Mouse (Mus musculus): ENCODE measurements at regions not wholly inside any gene's neighbourhood (a gene's known extent, or its start where the extent isn't known, plus 50 kb on each side); places are given as distances from the start of the nearest gene placed in this dataset.

DNA sequence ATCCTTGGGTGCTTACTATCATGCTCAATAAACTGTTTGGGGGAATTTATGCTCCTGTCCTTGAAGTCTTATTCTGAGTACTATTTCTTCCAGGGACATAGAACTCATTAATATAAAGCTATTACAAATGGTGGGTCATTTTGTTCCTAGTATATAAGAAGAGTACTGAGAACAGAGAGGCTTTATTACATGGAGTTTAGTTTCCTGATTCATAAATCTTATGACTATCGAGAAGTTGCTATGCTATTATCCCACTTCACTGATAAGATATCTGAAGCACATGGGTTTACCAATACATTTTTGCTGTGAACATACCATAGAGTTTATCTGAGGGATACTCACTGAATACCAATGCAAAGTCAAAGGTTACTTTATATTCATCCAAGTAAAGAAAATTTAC, 399.5 kb downstream of the Osr1 start:
- H3K36me3 ChIP-seq (ENCODE audit: control insufficient read depth, insufficient read depth, low read length, poor library complexity, severe bottlenecking) = no peaks in the 10 kb centered on the region
- H3K9ac ChIP-seq (ENCODE audit: insufficient read depth, low read depth, low read length, poor library complexity, severe bottlenecking) = no peak overlapping the region
- DNase-seq (ENCODE audit: low read depth, low spot score) = no peak
- no peaks in the 10 kb centered on the region for H3K9me3 ChIP-seq (ENCODE audit: control insufficient read depth, insufficient read depth, low read depth, low read length)
- no peak overlapping the region for H3K27ac ChIP-seq (ENCODE audit: insufficient read depth, low read depth, low read length, poor library complexity, severe bottlenecking)
- in situ Hi-C loops (cut with MboI; ENCODE audit: low sequenced_read_pairs in 2 of 2, unreplicated experiment in 2 of 2) = no loop called here
- H3K4me3 ChIP-seq (ENCODE audit: insufficient read depth in 1 of 2, low read depth in 1 of 2, low read length in 2 of 2, poor library complexity in 1 of 2, severe bottlenecking in 1 of 2) = no peak overlapping the region
- H3K4me1 ChIP-seq (ENCODE audit: control insufficient read depth in 2 of 2, insufficient read depth in 2 of 2, low read length in 2 of 2, poor library complexity in 1 of 2) = no peaks in the 10 kb centered on the region
- TF ChIP-seq ZNF384 (IDR thresholded peaks at IDR 0.05; ENCODE audit: low read depth, low read length) = no peak
- TF ChIP-seq CHD2 (IDR thresholded peaks at IDR 0.05; ENCODE audit: low read depth, low read length) = no peak
- no peak for TF ChIP-seq HCFC1 (IDR thresholded peaks at IDR 0.05; ENCODE audit: borderline replicate concordance, insufficient read depth, low read length)

DNA sequence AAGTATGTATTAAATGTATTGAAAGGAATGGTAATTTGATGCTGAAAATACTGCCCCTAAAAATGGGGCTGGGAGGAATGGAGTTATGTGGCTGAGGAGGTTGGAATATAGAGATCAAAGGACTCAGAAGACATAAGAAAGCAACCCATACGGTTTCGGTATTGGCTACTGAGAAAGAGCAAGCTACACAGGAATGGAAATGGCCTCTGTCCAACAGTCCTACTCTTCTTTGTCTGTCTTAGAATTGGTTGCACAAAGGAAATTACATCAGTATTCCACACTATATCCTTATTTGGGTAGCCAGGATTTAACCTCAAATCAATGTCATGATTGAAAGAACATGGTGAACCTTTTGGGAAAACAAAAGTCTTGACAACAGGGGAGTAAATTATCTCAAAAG, 399.0 kb upstream of the Nt5c1b start:
- no peak overlapping the region for H3K4me3 ChIP-seq (ENCODE audit: insufficient read depth in 1 of 2, low read depth in 1 of 2, low read length in 2 of 2, poor library complexity in 1 of 2, severe bottlenecking in 1 of 2)
- no peaks in the 10 kb centered on the region for H3K4me1 ChIP-seq (ENCODE audit: control insufficient read depth in 2 of 2, insufficient read depth in 2 of 2, low read length in 2 of 2, poor library complexity in 1 of 2)
- no peak for DNase-seq (ENCODE audit: low read depth, low spot score)
- in situ Hi-C loops (cut with MboI; ENCODE audit: low sequenced_read_pairs in 2 of 2, unreplicated experiment in 2 of 2) = no loop called here
- H3K27ac ChIP-seq (ENCODE audit: insufficient read depth, low read depth, low read length, poor library complexity, severe bottlenecking) = no peak overlapping the region
- TF ChIP-seq HCFC1 (IDR thresholded peaks at IDR 0.05; ENCODE audit: borderline replicate concordance, insufficient read depth, low read length) = no peak
- no peak for TF ChIP-seq ZNF384 (IDR thresholded peaks at IDR 0.05; ENCODE audit: low read depth, low read length)
- no peak for TF ChIP-seq ZC3H11A (IDR thresholded peaks at IDR 0.05; ENCODE audit: borderline replicate concordance, low read depth, low read length)
- no peak for TF ChIP-seq CHD2 (IDR thresholded peaks at IDR 0.05; ENCODE audit: low read depth, low read length)
- no peak for TF ChIP-seq MAFK (IDR thresholded peaks at IDR 0.05; ENCODE audit: insufficient read depth, low read depth, low read length)
- H3K9me3 ChIP-seq (ENCODE audit: control insufficient read depth, insufficient read depth, low read depth, low read length) = no peaks in the 10 kb centered on the region
- H3K9ac ChIP-seq (ENCODE audit: insufficient read depth, low read depth, low read length, poor library complexity, severe bottlenecking) = no peak overlapping the region
- H3K36me3 ChIP-seq (ENCODE audit: control insufficient read depth, insufficient read depth, low read length, poor library complexity, severe bottlenecking) = no peaks in the 10 kb centered on the region

DNA sequence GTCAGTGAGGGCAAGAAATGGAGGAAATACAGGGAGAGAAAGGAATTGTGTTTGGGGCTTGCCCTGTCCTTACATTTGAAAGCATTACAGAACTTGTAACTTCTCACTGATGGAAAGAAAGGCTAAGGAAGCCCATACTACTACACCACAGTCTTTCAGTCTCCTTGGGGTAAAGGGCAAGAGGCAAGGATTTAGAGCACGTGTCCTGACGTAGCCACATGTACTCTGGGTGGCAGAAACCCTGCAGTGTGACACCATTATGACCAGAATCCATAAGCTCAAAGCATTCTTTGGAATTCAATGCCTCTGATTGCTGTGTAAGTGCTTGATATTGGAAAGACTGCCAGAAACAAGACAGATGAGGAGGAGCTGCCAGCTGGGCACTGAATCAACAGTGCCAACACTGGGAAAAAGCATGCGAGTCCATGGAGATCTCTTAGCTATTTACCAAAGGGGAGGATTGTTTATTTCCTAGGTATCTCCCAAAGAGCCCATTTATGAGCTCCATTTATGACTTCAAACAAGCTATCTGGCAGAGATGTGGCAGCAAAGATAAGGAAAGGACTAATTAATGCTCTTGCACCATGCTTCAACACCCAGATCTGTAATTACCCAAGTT, 391.2 kb upstream of the Nt5c1b start:
- Histone ChIP-seq H3K27ac (ENCODE audit: insufficient read depth, low read depth, low read length, poor library complexity, severe bottlenecking) (no peak overlapping the region), H3K9ac (ENCODE audit: insufficient read depth, low read depth, low read length, poor library complexity, severe bottlenecking) (no peak overlapping the region), H3K4me3 (ENCODE audit: insufficient read depth in 1 of 2, low read depth in 1 of 2, low read length in 2 of 2, poor library complexity in 1 of 2, severe bottlenecking in 1 of 2) (no peak overlapping the region), H3K9me3 (ENCODE audit: control insufficient read depth, insufficient read depth, low read depth, low read length) (no peaks in the 10 kb centered on the region), H3K4me1 (ENCODE audit: control insufficient read depth in 2 of 2, insufficient read depth in 2 of 2, low read length in 2 of 2, poor library complexity in 1 of 2) (no peaks in the 10 kb centered on the region), H3K36me3 (ENCODE audit: control insufficient read depth, insufficient read depth, low read length, poor library complexity, severe bottlenecking) (no peaks in the 10 kb centered on the region)
- TF ChIP-seq MAFK (IDR thresholded peaks at IDR 0.05; ENCODE audit: insufficient read depth, low read depth, low read length) = no peak
- TF ChIP-seq ZNF384 (IDR thresholded peaks at IDR 0.05; ENCODE audit: low read depth, low read length) = no peak
- no peak for TF ChIP-seq ZC3H11A (IDR thresholded peaks at IDR 0.05; ENCODE audit: borderline replicate concordance, low read depth, low read length)
- TF ChIP-seq CHD2 (IDR thresholded peaks at IDR 0.05; ENCODE audit: low read depth, low read length) = no peak
- no peak for TF ChIP-seq HCFC1 (IDR thresholded peaks at IDR 0.05; ENCODE audit: borderline replicate concordance, insufficient read depth, low read length)
- in situ Hi-C loops (cut with MboI; ENCODE audit: low sequenced_read_pairs in 2 of 2, unreplicated experiment in 2 of 2) = no loop called here
- DNase-seq (ENCODE audit: low read depth, low spot score) = no peak

DNA sequence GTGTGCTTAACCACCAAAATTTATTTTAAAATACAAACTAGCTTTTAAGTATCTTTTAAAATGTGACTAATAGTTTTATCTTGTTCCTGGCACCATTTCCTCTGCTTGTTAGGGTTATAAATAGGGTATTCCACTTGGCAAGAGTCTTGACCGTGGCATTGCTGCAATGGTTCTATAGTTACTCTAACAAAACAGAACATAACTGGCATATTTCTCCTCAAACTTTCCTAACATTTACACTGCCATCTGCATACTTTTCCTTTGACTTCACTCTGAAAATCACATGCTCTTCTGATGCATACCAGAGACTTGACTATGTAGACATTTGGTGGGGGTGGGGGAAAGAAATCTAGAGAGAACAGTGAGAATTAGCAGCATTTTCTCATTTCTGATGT, 390.7 kb upstream of the Nt5c1b start:
- no peak overlapping the region for H3K4me3 ChIP-seq (ENCODE audit: insufficient read depth in 1 of 2, low read depth in 1 of 2, low read length in 2 of 2, poor library complexity in 1 of 2, severe bottlenecking in 1 of 2)
- no peaks in the 10 kb centered on the region for H3K4me1 ChIP-seq (ENCODE audit: control insufficient read depth in 2 of 2, insufficient read depth in 2 of 2, low read length in 2 of 2, poor library complexity in 1 of 2)
- no peak for DNase-seq (ENCODE audit: low read depth, low spot score)
- H3K9ac ChIP-seq (ENCODE audit: insufficient read depth, low read depth, low read length, poor library complexity, severe bottlenecking) = no peak overlapping the region
- in situ Hi-C loops (cut with MboI; ENCODE audit: low sequenced_read_pairs in 2 of 2, unreplicated experiment in 2 of 2) = no loop called here
- H3K9me3 ChIP-seq (ENCODE audit: control insufficient read depth, insufficient read depth, low read depth, low read length) = no peaks in the 10 kb centered on the region
- H3K27ac ChIP-seq (ENCODE audit: insufficient read depth, low read depth, low read length, poor library complexity, severe bottlenecking) = no peak overlapping the region
- TF ChIP-seq HCFC1 (IDR thresholded peaks at IDR 0.05; ENCODE audit: borderline replicate concordance, insufficient read depth, low read length) (no peak), ZC3H11A (IDR thresholded peaks at IDR 0.05; ENCODE audit: borderline replicate concordance, low read depth, low read length) (no peak), ZNF384 (IDR thresholded peaks at IDR 0.05; ENCODE audit: low read depth, low read length) (no peak), MAFK (IDR thresholded peaks at IDR 0.05; ENCODE audit: insufficient read depth, low read depth, low read length) (no peak), CHD2 (IDR thresholded peaks at IDR 0.05; ENCODE audit: low read depth, low read length) (no peak)
- H3K36me3 ChIP-seq (ENCODE audit: control insufficient read depth, insufficient read depth, low read length, poor library complexity, severe bottlenecking) = no peaks in the 10 kb centered on the region

DNA sequence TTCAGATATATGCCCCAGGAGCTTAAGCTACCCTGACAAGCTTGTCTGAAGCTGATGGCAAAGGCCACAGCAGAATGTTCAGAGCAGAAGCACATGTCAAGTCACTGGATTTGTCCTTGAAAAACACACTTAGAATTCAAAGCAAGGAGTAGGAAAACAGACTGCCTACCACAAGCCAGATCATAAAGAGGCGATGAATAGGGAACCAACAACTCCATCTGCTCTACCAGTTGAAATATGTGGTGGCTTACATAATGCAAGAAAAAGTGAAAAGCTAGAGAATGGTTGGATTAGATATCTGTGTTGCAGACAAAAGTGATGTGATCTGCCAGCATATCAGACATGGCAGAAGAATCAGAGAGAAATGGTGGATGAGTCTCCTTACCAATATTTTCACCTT, 378.5 kb upstream of the Nt5c1b start:
- in situ Hi-C loops (cut with MboI; ENCODE audit: low sequenced_read_pairs in 2 of 2, unreplicated experiment in 2 of 2) = no loop called here
- H3K27ac ChIP-seq (ENCODE audit: insufficient read depth, low read depth, low read length, poor library complexity, severe bottlenecking) = no peak overlapping the region
- no peak overlapping the region for H3K9ac ChIP-seq (ENCODE audit: insufficient read depth, low read depth, low read length, poor library complexity, severe bottlenecking)
- TF ChIP-seq CHD2 (IDR thresholded peaks at IDR 0.05; ENCODE audit: low read depth, low read length) = no peak
- no peak for TF ChIP-seq MAFK (IDR thresholded peaks at IDR 0.05; ENCODE audit: insufficient read depth, low read depth, low read length)
- no peak for TF ChIP-seq ZNF384 (IDR thresholded peaks at IDR 0.05; ENCODE audit: low read depth, low read length)
- TF ChIP-seq ZC3H11A (IDR thresholded peaks at IDR 0.05; ENCODE audit: borderline replicate concordance, low read depth, low read length) = no peak
- TF ChIP-seq HCFC1 (IDR thresholded peaks at IDR 0.05; ENCODE audit: borderline replicate concordance, insufficient read depth, low read length) = no peak
- H3K36me3 ChIP-seq (ENCODE audit: control insufficient read depth, insufficient read depth, low read length, poor library complexity, severe bottlenecking) = no peaks in the 10 kb centered on the region
- DNase-seq (ENCODE audit: low read depth, low spot score) = no peak
- no peaks in the 10 kb centered on the region for H3K4me1 ChIP-seq (ENCODE audit: control insufficient read depth in 2 of 2, insufficient read depth in 2 of 2, low read length in 2 of 2, poor library complexity in 1 of 2)
- H3K9me3 ChIP-seq (ENCODE audit: control insufficient read depth, insufficient read depth, low read depth, low read length) = no peaks in the 10 kb centered on the region
- no peak overlapping the region for H3K4me3 ChIP-seq (ENCODE audit: insufficient read depth in 1 of 2, low read depth in 1 of 2, low read length in 2 of 2, poor library complexity in 1 of 2, severe bottlenecking in 1 of 2)

Data from ES-E14 (cell line).